Mouse (Mus musculus): ENCODE measurements around the gene Ep400.

- TF ChIP-seq CTCF (IDR thresholded peaks at IDR 0.05; ENCODE audit: low read depth, low read length) (no peak), POLR2A (IDR thresholded peaks at IDR 0.05; ENCODE audit: extremely low read depth, insufficient read depth, low read length) (no peak)
Measured at GRCm38 (mm10) chr5:110779998-110780760, 9.7 kb upstream of the Ep400 start, which contains the start of gene Pus1.

Data from liver, adult 2 months (tissue).